In genomic region chr9:20894629-20895028, GRCm38 (mm10) we compare ENCODE assay signal across 23 mouse cellular contexts. TPM values are rescaled to one million over a fixed set of nuclear protein-coding genes. Genes with fewer than 3 reads are reported as not detected.
DNase-seq lines count a peak whose midpoint lies in the region; ATAC-seq lines count a peak whose summit lies in the region.
"Had no signal": no experiment of that assay in that cellular context is flagged by ENCODE, and none has a peak within 500 bp of the region (broad histone marks: within the 10 kb centered on the region; RNA-seq: fewer than 3 reads in every experiment).

No protein-coding gene starts in this region.

- no peak overlapping the region for H3K4me3 ChIP-seq in neural tube, embryonic 11.5 days (ENCODE audit: low read depth, low read length)
- H3K4me3 ChIP-seq in neural tube, embryonic 15.5 days (replicated peaks) = no peak overlapping the region
- H3K4me3 ChIP-seq: embryonic facial prominence, embryonic 10.5 days; embryonic facial prominence, embryonic 12.5 days; forebrain, embryonic 13.5 days; forebrain, embryonic 15.5 days had no signal

- H3K27ac ChIP-seq in neural tube, embryonic 11.5 days (ENCODE audit: low read depth, low read length) = no peak overlapping the region
- no peak overlapping the region for H3K27ac ChIP-seq in neural tube, embryonic 15.5 days (replicated peaks)
- H3K27ac ChIP-seq: embryonic facial prominence, embryonic 10.5 days; forebrain, embryonic 13.5 days; forebrain, embryonic 15.5 days had no signal

- no peaks in the 10 kb centered on the region for H3K9me3 ChIP-seq in neural tube, embryonic 11.5 days (ENCODE audit: control insufficient read depth, low read length)
- no peaks in the 10 kb centered on the region for H3K9me3 ChIP-seq in neural tube, embryonic 15.5 days (replicated peaks)
- H3K9me3 ChIP-seq: embryonic facial prominence, embryonic 10.5 days; embryonic facial prominence, embryonic 12.5 days; forebrain, embryonic 13.5 days; forebrain, embryonic 15.5 days had no signal

- 91% methylated on average over 15 of the region's 15 CpGs for WGBS in neural tube, embryonic 11.5 days
- WGBS in neural tube, embryonic 15.5 days = 92% methylated on average over 15 of the region's 15 CpGs

- H3K36me3 ChIP-seq in neural tube, embryonic 11.5 days (ENCODE audit: control insufficient read depth, insufficient read depth, low read length) = peaks cover 49% of the 10 kb centered on the region
- H3K36me3 ChIP-seq in neural tube, embryonic 15.5 days = peaks cover 68% of the 10 kb centered on the region

- DNase-seq in heart, adult 11 months = peak; percentile 89
- no peak for DNase-seq in heart, adult 18-20 months
- DNase-seq in neural tube, embryonic 11.5 days (ENCODE audit: low spot score) = peak; percentile 7
- DNase-seq in ovary, postnatal 14 days (ENCODE audit: low spot score) = no peak
- DNase-seq: adrenal gland, adult 8-10 months; adrenal gland, postnatal 14 days; adrenal gland, postnatal 36 days; B cell, adult 2 months; cerebellum, adult 11-12 months; cerebellum, adult 2 months; cerebellum, adult 9-10 months; cerebellum, postnatal 10 days; cerebellum, postnatal 25 days; forebrain, postnatal 0 days had no signal

- ATAC-seq in neural tube, embryonic 11.5 days (ENCODE audit: insufficient read depth, low FRiP score, low TSS enrichment) = no peak
- no peak for ATAC-seq in neural tube, embryonic 15.5 days (ENCODE audit: low FRiP score)
- ATAC-seq: activated CD4-positive, CD25-positive, alpha-beta regulatory T cell, adult 4 months; CD4-positive, CD25-positive, alpha-beta regulatory T cell, adult 4 months; forebrain, embryonic 13.5 days; forebrain, embryonic 15.5 days; forebrain, postnatal 0 days; Patski had no signal

- no peak overlapping the region for H3K4me2 ChIP-seq in neural tube, embryonic 11.5 days (ENCODE audit: low read depth)
- no peak overlapping the region for H3K4me2 ChIP-seq in neural tube, embryonic 15.5 days
- H3K4me2 ChIP-seq: embryonic facial prominence, embryonic 12.5 days; forebrain, embryonic 13.5 days; forebrain, embryonic 15.5 days had no signal

- peaks cover 7% of the 10 kb centered on the region for H3K4me1 ChIP-seq in neural tube, embryonic 11.5 days (ENCODE audit: control insufficient read depth, insufficient read depth, low read length)
- peaks cover 21% of the 10 kb centered on the region for H3K4me1 ChIP-seq in neural tube, embryonic 15.5 days

- no peaks in the 10 kb centered on the region for H3K27me3 ChIP-seq in neural tube, embryonic 11.5 days (ENCODE audit: control insufficient read depth, insufficient read depth, low read length)
- H3K27me3 ChIP-seq in neural tube, embryonic 15.5 days (replicated peaks) = no peaks in the 10 kb centered on the region
- H3K27me3 ChIP-seq: CH12.LX; embryonic facial prominence, embryonic 12.5 days; forebrain, embryonic 13.5 days; forebrain, embryonic 15.5 days; Patski had no signal

- H3K9ac ChIP-seq in neural tube, embryonic 11.5 days (ENCODE audit: low read length) = no peak overlapping the region
- no peak overlapping the region for H3K9ac ChIP-seq in neural tube, embryonic 15.5 days (replicated peaks)
- H3K9ac ChIP-seq: embryonic facial prominence, embryonic 12.5 days; forebrain, embryonic 13.5 days; forebrain, embryonic 15.5 days; forebrain, postnatal 0 days had no signal

RNA-seq across cellular contexts. Expression of gene Eif3g, which starts 3.8 kb away (rescaled TPM):
- total RNA-seq in heart, adult 18-20 months (2021) = 100 to 1,000 TPM; 114 to 116 TPM
- 352 and 373 TPM in 2 replicates for polyA plus RNA-seq in neural tube, embryonic 11.5 days (2014; fragmentation: Nextera tagmentation; extraction: Ambion mirVana)
- polyA plus RNA-seq in neural tube, embryonic 15.5 days (2015; fragmentation: Nextera tagmentation; extraction: Ambion mirVana) = 260 and 274 TPM in 2 replicates

RNA-seq across cellular contexts. Expression of gene Ppan, which starts 6.7 kb away (rescaled TPM):
- 1 to 10 TPM; 5.5 to 7.4 TPM for total RNA-seq in heart, adult 18-20 months (2021)
- 60.8 and 64.0 TPM in 2 replicates for polyA plus RNA-seq in neural tube, embryonic 11.5 days (2014; fragmentation: Nextera tagmentation; extraction: Ambion mirVana)
- polyA plus RNA-seq in neural tube, embryonic 15.5 days (2015; fragmentation: Nextera tagmentation; extraction: Ambion mirVana) = 49.7 and 57.3 TPM in 2 replicates

RNA-seq across cellular contexts. Expression of gene Angptl6, which starts 15.1 kb away (rescaled TPM):
- 1 to 10 TPM; 4.3 to 4.4 TPM for total RNA-seq in heart, adult 18-20 months (2021)
- 4.0 and 5.7 TPM in 2 replicates for polyA plus RNA-seq in neural tube, embryonic 11.5 days (2014; fragmentation: Nextera tagmentation; extraction: Ambion mirVana)
- 11.8 and 13.8 TPM in 2 replicates for polyA plus RNA-seq in neural tube, embryonic 15.5 days (2015; fragmentation: Nextera tagmentation; extraction: Ambion mirVana)

RNA-seq across cellular contexts. Expression of gene A230050P20Rik, which starts 26.2 kb away (rescaled TPM):
- total RNA-seq in heart, adult 18-20 months (2021) = 1 to 10 TPM; 3.9 to 4.0 TPM
- 0.65 and 0.94 TPM in 2 replicates for polyA plus RNA-seq in neural tube, embryonic 11.5 days (2014; fragmentation: Nextera tagmentation; extraction: Ambion mirVana)
- 17.0 and 23.2 TPM in 2 replicates for polyA plus RNA-seq in neural tube, embryonic 15.5 days (2015; fragmentation: Nextera tagmentation; extraction: Ambion mirVana)

Comparison
In these comparisons a context has a peak if more than half of its experiments do, and no peak if none do; other contexts are left out.
1. DNase-seq: peak in heart, adult 11 months (single experiment) and neural tube, embryonic 11.5 days (single experiment); none in heart, adult 18-20 months (0 of 2) and ovary, postnatal 14 days (single experiment).